Mouse (Mus musculus): ENCODE data around the gene Kpna7. TPM values are rescaled to one million over a fixed set of nuclear protein-coding genes. Genes with fewer than 3 reads are reported as not detected.

The Kpna7 gene
- 0.07 TPM in 1 of 2 replicates, not detected in the other for polyA plus RNA-seq (2012; rRNA removed)

GRCm38 (mm10) chr5:145083632-145084451, at the start of gene Kpna7, which contains the start of gene Arpc1a:
Gene Kpna7, minus strand, starts transcription at chr5:145084030.
Gene Arpc1a, plus strand, starts transcription at chr5:145083830.

DNA sequence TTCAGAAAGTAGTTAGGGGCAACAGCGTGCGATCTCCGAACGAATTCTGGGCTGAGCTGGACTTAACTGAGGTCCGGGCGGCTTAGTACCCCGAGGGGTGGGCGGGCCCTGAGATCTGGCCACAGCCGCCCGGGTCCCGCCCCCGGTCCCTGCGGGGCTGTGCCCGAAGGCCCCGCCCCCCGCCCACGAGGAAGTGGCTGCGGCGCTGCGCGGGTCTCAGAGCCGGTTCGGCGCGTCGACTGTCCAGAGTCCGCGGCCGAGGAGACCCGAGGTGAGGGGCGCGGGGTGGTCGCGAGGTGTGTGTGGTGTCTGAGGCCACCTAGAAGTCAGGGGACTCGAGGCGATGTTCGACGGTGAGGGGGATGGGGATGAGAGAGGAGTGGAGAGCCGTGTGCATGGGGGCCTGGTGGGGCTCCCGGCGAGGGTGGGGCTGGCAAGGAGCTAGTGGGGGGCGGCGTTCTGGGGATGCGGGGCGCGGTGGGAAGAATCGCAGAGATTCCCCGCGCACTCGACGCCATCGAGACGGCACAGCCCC, 30.3 kb upstream of the Kpna7 start, which contains the start of gene Arpc1b:
Gene Arpc1b (plus strand): TSS at position 145 of the 535 bp plus-strand sequence.

GRCm38 (mm10) chr5:145042690-145043089, 41.1 kb downstream of the Kpna7 start, which contains the start of gene 1700018F24Rik:
Gene 1700018F24Rik, plus strand, starts transcription at chr5:145042990.

DNA sequence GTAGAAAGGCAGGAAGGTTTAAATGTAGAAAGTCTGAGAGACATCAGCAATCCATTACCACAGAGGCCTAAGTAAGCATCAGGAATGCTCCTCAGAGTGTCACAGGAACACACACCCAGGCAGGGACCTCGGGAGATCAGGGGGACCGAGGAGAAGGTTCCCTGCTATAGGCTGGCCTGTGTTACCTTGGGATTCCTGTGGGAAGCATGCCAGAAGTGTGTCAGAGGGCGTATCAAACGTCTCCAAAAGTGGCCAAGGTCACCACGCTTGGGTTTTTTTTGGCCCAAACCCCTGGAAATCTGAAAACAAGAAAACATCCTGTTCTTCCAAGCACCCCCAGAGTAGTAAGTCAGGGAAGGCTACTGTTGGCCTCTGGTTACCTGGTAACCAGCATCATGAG, 51.4 kb downstream of the Kpna7 start, which contains the start of gene Gm4871:
Gene Gm4871 (minus strand): TSS at position 364 of the 400 bp plus-strand sequence.

DNA sequence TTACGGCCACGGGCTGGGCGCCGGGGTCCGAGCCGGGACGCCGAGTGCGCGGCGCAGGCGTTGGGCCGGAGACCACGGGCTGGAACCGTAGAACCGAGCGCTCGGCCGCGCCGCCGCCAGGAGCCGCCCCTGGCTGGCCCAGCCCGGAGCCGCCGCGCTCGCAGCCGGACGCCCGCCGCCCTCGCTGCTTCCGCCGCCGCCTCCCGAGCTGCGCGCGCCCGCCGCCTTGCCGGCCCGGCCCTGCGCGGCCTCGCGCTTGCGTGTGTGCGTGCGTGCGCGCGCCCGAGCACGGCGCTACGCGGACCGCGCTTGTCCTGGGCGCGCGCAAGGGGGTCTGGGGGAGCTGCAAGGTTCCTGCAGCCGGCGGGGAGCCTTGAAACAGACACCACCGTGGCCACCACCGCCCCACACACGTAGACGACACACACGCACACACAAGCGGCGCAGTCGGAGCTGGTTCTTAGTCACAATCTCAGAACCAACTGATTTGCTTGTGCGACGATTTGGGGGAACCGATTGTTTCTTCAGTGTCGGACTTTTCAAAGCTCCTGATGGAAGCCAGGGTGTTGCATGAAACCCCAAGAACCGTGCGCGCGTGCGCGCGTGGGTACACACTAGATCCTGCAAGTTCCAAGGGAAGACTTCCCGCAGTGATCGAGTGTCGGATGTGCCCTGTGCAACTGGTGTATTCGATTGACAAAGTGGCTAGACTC, 118.0 kb downstream of the Kpna7 start, which contains the start of gene Smurf1:
Gene Smurf1 (minus strand): TSS at position 209 of the 713 bp plus-strand sequence.

Other genes starting within 250 kb of the Kpna7 start
- 49.0 and 53.6 TPM in 2 replicates for gene Smurf1, start 118.2 kb downstream of the Kpna7 start, polyA plus RNA-seq (2012; rRNA removed)
- gene Gm4871, start 51.3 kb downstream of the Kpna7 start, polyA plus RNA-seq (2012; rRNA removed), result not detected in 2 replicates
- gene 1700018F24Rik, start 41.0 kb downstream of the Kpna7 start, polyA plus RNA-seq (2012; rRNA removed), result not detected in 2 replicates
- gene Arpc1a, start 200 bp downstream of the Kpna7 start, polyA plus RNA-seq (2012; rRNA removed), result 265 and 275 TPM in 2 replicates
- gene Arpc1b, start 30.2 kb upstream of the Kpna7 start, polyA plus RNA-seq (2012; rRNA removed), result 66.6 and 73.3 TPM in 2 replicates
- 116 and 119 TPM in 2 replicates for gene Pdap1, start 56.2 kb upstream of the Kpna7 start, polyA plus RNA-seq (2012; rRNA removed)
- gene Bud31, start 56.3 kb upstream of the Kpna7 start, polyA plus RNA-seq (2012; rRNA removed), result 130 and 142 TPM in 2 replicates
- gene Ptcd1, start 83.1 kb upstream of the Kpna7 start, polyA plus RNA-seq (2012; rRNA removed), result 20.2 and 20.8 TPM in 2 replicates
- gene Cpsf4, start 83.2 kb upstream of the Kpna7 start, polyA plus RNA-seq (2012; rRNA removed), result 76.1 and 81.7 TPM in 2 replicates
- gene Atp5j2, start 108.0 kb upstream of the Kpna7 start, polyA plus RNA-seq (2012; rRNA removed), result 315 and 348 TPM in 2 replicates
- 6.3 and 6.5 TPM in 2 replicates for gene Zkscan14, start 117.8 kb upstream of the Kpna7 start, polyA plus RNA-seq (2012; rRNA removed)
- 10.2 and 10.4 TPM in 2 replicates for gene Zkscan5, start 120.5 kb upstream of the Kpna7 start, polyA plus RNA-seq (2012; rRNA removed)
- 17.8 and 18.6 TPM in 2 replicates for gene Zfp655, start 147.7 kb upstream of the Kpna7 start, polyA plus RNA-seq (2012; rRNA removed)
- 15.4 and 17.4 TPM in 2 replicates for gene Zscan25, start 196.5 kb upstream of the Kpna7 start, polyA plus RNA-seq (2012; rRNA removed)

Measured in central nervous system, embryonic 18 days (tissue).